Mouse (Mus musculus): ENCODE data around the gene Clec16a. TPM values are rescaled to one million over a fixed set of nuclear protein-coding genes. Genes with fewer than 3 reads are reported as not detected.
A peak's percentile ranks its signal among the peaks of the same experiment; 100 is the strongest.

Gene Clec16a
- polyA plus RNA-seq, 1 experiment = 25.2 TPM

DNA sequence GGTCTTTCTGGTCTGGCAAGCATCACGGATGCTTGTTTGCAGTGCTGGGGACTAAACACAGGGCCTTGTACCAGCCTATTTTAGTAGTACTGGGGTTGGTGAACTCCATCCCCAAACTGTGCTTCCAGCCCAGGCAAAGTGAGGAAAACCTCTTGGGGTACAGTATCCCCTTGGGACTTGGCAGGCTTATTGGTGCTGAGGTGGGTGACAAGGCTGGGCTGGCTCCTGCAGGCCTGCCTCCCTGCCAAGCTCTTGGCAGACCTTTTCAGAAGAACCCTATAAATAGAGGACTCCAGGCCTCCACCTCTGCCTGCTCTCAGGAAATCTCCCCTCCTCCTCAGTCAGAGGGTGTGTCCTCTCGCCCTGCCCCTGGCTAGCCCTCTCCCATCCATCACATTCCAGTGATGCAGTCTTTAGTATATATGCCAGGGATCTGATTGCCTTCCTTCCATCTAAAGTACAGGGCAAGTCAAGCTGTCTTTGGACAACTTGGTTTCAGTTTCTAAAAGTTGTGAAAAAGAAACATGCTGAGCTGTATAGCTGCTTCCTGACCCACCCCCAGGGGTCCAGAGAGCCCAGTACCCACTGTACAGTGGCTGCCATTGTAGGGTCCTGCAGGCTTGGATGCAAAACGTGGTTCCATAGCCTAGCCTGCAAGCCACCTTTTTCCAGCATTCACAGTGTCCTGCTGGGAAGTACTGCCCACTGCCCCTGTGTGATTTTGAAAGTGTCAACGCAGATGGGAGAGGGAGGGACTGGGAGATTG lies 241.8 kb downstream of the Clec16a start:
- no peaks in the 10 kb centered on the region for H3K27me3 ChIP-seq (ENCODE audit: control insufficient read depth, insufficient read depth, low read length)
- DNase-seq = no peak
- 78% methylated on average over 4 of the region's 4 CpGs for WGBS
- H3K4me3 ChIP-seq (ENCODE audit: control insufficient read depth, insufficient read depth, low read length) = no peak overlapping the region
- TF ChIP-seq CTCF (IDR thresholded peaks at IDR 0.05; ENCODE audit: borderline replicate concordance, control insufficient read depth, extremely low read depth, insufficient read depth, low read length, poor library complexity) (no peak), POLR2A (IDR thresholded peaks at IDR 0.05; ENCODE audit: control insufficient read depth, extremely low read depth, insufficient read depth, low read length, poor library complexity) (no peak)
- H3K4me1 ChIP-seq (replicated peaks; ENCODE audit: control insufficient read depth, insufficient read depth, low read length) = peaks cover 46% of the 10 kb centered on the region
- peak overlapping the region; percentile 22; the same call in 1 of the 2 replicates for H3K27ac ChIP-seq (ENCODE audit: control insufficient read depth, insufficient read depth, low read length)
- peaks cover 25% of the 10 kb centered on the region for H3K36me3 ChIP-seq (ENCODE audit: control insufficient read depth, insufficient read depth, low read length)

DNA sequence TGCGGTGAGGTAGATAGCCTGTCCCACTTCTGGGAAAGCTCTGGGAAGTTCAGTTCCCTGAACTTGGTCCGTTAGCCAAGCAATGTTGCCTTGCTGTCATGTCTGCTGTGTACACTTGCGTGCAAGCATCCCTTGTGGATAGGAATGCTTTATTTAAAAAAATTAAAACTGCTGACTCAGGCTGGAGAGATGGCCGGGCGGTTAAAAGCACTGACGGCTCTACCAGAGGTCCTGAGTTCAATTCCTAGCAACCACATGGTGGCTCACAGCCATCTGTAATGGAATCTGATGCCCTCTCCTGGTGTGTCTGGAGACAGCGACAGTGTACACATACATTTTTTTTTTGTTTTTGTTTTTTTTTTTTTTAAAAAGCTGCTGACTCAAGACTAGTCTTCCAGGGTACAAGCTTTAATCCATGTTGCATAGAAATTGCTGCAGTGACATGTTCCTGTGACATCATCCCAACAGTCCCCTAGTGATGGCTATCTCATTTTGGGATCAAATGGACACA lies 242.5 kb downstream of the Clec16a start:
- DNase-seq = no peak
- peaks cover 42% of the 10 kb centered on the region for H3K4me1 ChIP-seq (replicated peaks; ENCODE audit: control insufficient read depth, insufficient read depth, low read length)
- WGBS = 88% methylated on average over 7 of the region's 7 CpGs
- peak overlapping the region; percentile 22; the same call in 1 of the 2 replicates for H3K27ac ChIP-seq (ENCODE audit: control insufficient read depth, insufficient read depth, low read length)
- H3K27me3 ChIP-seq (ENCODE audit: control insufficient read depth, insufficient read depth, low read length) = no peaks in the 10 kb centered on the region
- H3K4me3 ChIP-seq (ENCODE audit: control insufficient read depth, insufficient read depth, low read length) = no peak overlapping the region
- H3K36me3 ChIP-seq (ENCODE audit: control insufficient read depth, insufficient read depth, low read length) = peaks cover 18% of the 10 kb centered on the region
- TF ChIP-seq CTCF (IDR thresholded peaks at IDR 0.05; ENCODE audit: borderline replicate concordance, control insufficient read depth, extremely low read depth, insufficient read depth, low read length, poor library complexity) = no peak
- TF ChIP-seq POLR2A (IDR thresholded peaks at IDR 0.05; ENCODE audit: control insufficient read depth, extremely low read depth, insufficient read depth, low read length, poor library complexity) = no peak

DNA sequence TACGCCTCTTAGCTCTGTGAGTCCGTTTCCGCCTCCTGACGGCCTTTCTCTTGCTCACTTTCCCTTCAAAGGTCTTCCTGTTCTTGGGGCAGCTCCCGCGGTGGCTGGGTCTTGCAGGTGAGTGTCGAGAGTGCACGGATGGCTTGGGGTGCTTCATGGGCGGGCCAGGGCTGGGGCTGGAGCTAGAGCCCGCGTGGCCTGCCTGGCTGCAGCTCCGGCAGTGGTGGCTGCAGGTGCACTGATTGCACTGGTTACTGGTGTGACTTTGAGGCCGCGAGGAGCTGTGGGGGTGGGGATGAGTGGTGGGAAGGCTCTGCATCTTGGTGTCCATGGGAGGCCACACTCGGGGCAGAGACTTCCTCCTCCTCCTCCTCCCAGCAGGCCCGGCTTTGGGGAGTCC lies 243.1 kb downstream of the Clec16a start, which contains the start of gene Tnp2:
TSS of gene Tnp2 (minus strand) at position 390 of the 400 bp plus-strand sequence.
- TF ChIP-seq CTCF (IDR thresholded peaks at IDR 0.05; ENCODE audit: borderline replicate concordance, control insufficient read depth, extremely low read depth, insufficient read depth, low read length, poor library complexity) (no peak), POLR2A (IDR thresholded peaks at IDR 0.05; ENCODE audit: control insufficient read depth, extremely low read depth, insufficient read depth, low read length, poor library complexity) (peak; percentile 21; the same call in 1 of the 2 replicates)
- Histone ChIP-seq H3K27me3 (ENCODE audit: control insufficient read depth, insufficient read depth, low read length) (no peaks in the 10 kb centered on the region), H3K27ac (ENCODE audit: control insufficient read depth, insufficient read depth, low read length) (peak within 1 kb of the TSS; percentile 22), H3K4me3 (ENCODE audit: control insufficient read depth, insufficient read depth, low read length) (peak within 1 kb of the TSS; percentile 24), H3K4me1 (replicated peaks; ENCODE audit: control insufficient read depth, insufficient read depth, low read length) (peaks cover 36% of the 10 kb centered on the region), H3K36me3 (ENCODE audit: control insufficient read depth, insufficient read depth, low read length) (peaks cover 12% of the 10 kb centered on the region)
- DNase-seq = peak; percentile 66
- WGBS = 5% methylated on average over 16 of the region's 16 CpGs

DNA sequence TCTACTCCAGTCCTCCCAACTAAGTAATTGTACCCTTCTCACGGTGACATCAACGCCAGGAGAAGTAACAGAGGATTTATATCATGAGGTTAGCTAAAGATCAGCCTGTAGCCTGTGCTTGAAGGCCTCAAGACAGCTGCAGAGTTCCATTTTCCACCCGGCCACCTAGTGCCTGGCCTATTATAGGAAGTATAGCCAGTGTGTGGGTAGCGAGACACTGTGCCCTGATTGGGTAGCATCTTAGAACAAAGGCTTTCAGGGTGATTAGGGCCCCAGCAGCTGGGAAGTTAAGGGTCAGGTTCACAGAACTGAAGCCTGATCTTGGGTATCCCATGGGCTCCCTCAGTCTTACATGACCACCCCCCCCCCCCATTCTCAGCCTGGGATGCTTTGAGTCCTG lies 243.7 kb downstream of the Clec16a start:
- Histone ChIP-seq H3K27me3 (ENCODE audit: control insufficient read depth, insufficient read depth, low read length) (no peaks in the 10 kb centered on the region), H3K4me1 (replicated peaks; ENCODE audit: control insufficient read depth, insufficient read depth, low read length) (peaks cover 36% of the 10 kb centered on the region), H3K4me3 (ENCODE audit: control insufficient read depth, insufficient read depth, low read length) (no peak overlapping the region), H3K36me3 (ENCODE audit: control insufficient read depth, insufficient read depth, low read length) (peaks cover 6% of the 10 kb centered on the region), H3K27ac (ENCODE audit: control insufficient read depth, insufficient read depth, low read length) (no peak overlapping the region)
- 56% methylated on average over 4 of the region's 4 CpGs for WGBS
- no peak for TF ChIP-seq CTCF (IDR thresholded peaks at IDR 0.05; ENCODE audit: borderline replicate concordance, control insufficient read depth, extremely low read depth, insufficient read depth, low read length, poor library complexity)
- no peak for TF ChIP-seq POLR2A (IDR thresholded peaks at IDR 0.05; ENCODE audit: control insufficient read depth, extremely low read depth, insufficient read depth, low read length, poor library complexity)
- DNase-seq = no peak

DNA sequence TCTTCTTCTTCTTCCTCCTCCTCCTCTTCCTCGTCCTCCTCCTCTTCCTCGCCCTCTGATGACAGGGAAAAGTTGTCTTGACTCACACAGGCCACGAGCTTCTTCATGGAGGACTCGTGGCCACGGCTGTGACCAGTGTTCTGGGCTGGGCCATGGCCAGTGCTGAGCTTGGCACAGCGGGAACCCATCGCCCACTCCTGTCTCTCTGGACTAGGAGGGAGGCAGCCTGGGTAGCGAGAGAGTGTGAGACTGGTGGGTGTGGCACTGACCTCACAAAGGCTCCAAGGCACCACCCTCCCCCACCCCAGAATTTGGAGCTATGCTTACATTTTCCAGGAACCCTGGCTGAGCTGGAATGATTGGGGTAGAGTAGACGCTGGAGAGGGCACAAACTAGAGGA lies 245.6 kb downstream of the Clec16a start, which contains the start of gene Prm3:
TSS of gene Prm3 (minus strand) at position 213 of the 400 bp plus-strand sequence.
- WGBS = 89% methylated on average over 9 of the region's 9 CpGs
- H3K4me3 ChIP-seq (ENCODE audit: control insufficient read depth, insufficient read depth, low read length) = no peak within 1 kb of the TSS
- no peak within 1 kb of the TSS for H3K27ac ChIP-seq (ENCODE audit: control insufficient read depth, insufficient read depth, low read length)
- no peaks in the 10 kb centered on the region for H3K36me3 ChIP-seq (ENCODE audit: control insufficient read depth, insufficient read depth, low read length)
- no peak for TF ChIP-seq POLR2A (IDR thresholded peaks at IDR 0.05; ENCODE audit: control insufficient read depth, extremely low read depth, insufficient read depth, low read length, poor library complexity)
- TF ChIP-seq CTCF (IDR thresholded peaks at IDR 0.05; ENCODE audit: borderline replicate concordance, control insufficient read depth, extremely low read depth, insufficient read depth, low read length, poor library complexity) = no peak
- H3K4me1 ChIP-seq (replicated peaks; ENCODE audit: control insufficient read depth, insufficient read depth, low read length) = peaks cover 36% of the 10 kb centered on the region
- DNase-seq = no peak
- no peaks in the 10 kb centered on the region for H3K27me3 ChIP-seq (ENCODE audit: control insufficient read depth, insufficient read depth, low read length)

Other genes with a start within 250 kb of the Clec16a start
- 12.9 and 20.0 TPM in 2 replicates for gene Emp2, start 231.4 kb upstream of the Clec16a start, polyA plus RNA-seq (2012; rRNA removed)
- 1.4 and 1.7 TPM in 2 replicates for gene Tekt5, start 149.8 kb upstream of the Clec16a start, polyA plus RNA-seq (2012; rRNA removed)
- gene Nubp1, start 133.4 kb upstream of the Clec16a start, polyA plus RNA-seq (2012; rRNA removed) = 62.3 and 67.4 TPM in 2 replicates
- 3.2 and 3.7 TPM in 2 replicates for gene Tvp23a, start 98.0 kb upstream of the Clec16a start, polyA plus RNA-seq (2012; rRNA removed)
- 30.1 and 31.5 TPM in 2 replicates for gene Ciita, start 65.3 kb upstream of the Clec16a start, polyA plus RNA-seq (2012; rRNA removed)
- 122 and 146 TPM in 2 replicates for gene Dexi, start 2.3 kb upstream of the Clec16a start, polyA plus RNA-seq (2012; rRNA removed)
- 279 and 377 TPM in 2 replicates for gene Socs1, start 240.2 kb downstream of the Clec16a start, polyA plus RNA-seq (2012; rRNA removed)
- 2.7 and 14.2 TPM in 2 replicates for gene Tnp2, start 243.3 kb downstream of the Clec16a start, polyA plus RNA-seq (2012; rRNA removed)
- not detected in 2 replicates for gene Prm3, start 245.6 kb downstream of the Clec16a start, polyA plus RNA-seq (2012; rRNA removed)